Comparison of ENCODE assay signal across 29 mouse cellular contexts in the genomic region with DNA sequence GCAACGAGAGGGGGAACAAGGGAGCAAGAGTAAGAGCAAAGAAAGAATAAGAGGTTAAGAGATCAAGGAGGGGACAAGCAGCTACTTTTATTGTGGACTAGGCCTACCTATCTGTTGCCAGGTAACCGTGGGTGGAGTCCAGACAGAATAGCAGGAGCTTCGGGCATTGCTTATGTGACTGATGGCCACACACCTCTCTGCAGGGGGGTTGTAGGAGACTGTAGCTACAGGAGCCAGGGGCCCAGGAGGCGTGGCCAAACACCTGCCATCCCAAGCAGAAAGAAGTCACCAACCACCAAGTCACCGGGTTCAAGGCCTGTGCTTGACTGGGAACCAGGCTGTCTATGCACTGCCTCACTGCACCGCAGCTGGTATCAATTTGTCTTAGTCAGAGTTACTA.
DNase-seq lines count a peak whose midpoint lies in the region; ATAC-seq and TF ChIP-seq lines count a peak whose summit lies in the region.
"Had no signal": no experiment of that assay in that cellular context is flagged by ENCODE, and none has a peak within 500 bp of the region (broad histone marks: within the 10 kb centered on the region; RNA-seq: fewer than 3 reads in every experiment).

No protein-coding gene starts in this region.

- H3K9ac ChIP-seq in heart, adult 2 months (ENCODE audit: low read depth, low read length): no peak overlapping the region
- H3K9ac ChIP-seq in stomach, embryonic 14.5 days (replicated peaks; ENCODE audit: low read depth, low read length): no peak overlapping the region
- no peak overlapping the region for H3K9ac ChIP-seq in stomach, postnatal 0 days (ENCODE audit: low read length)
- H3K9ac ChIP-seq in forebrain, embryonic 11.5 days (ENCODE audit: low read length): no peak overlapping the region
- H3K9ac ChIP-seq: embryonic facial prominence, embryonic 15.5 days; heart, embryonic 12.5 days; intestine, embryonic 15.5 days; liver, embryonic 12.5 days; liver, postnatal 0 days; midbrain, embryonic 15.5 days; neural tube, embryonic 12.5 days had no signal

- no peak for TF ChIP-seq POLR2A in heart, adult 2 months (IDR thresholded peaks at IDR 0.05; ENCODE audit: insufficient read depth, low read depth, low read length)

- 63% methylated on average over 6 of the region's 6 CpGs for WGBS in heart, adult 2 months
- 65% methylated on average over 6 of the region's 6 CpGs for WGBS in stomach, embryonic 14.5 days
- WGBS in stomach, postnatal 0 days: 57% methylated on average over 6 of the region's 6 CpGs
- WGBS in forebrain, embryonic 11.5 days: 74% methylated on average over 6 of the region's 6 CpGs

- intact Hi-C loops in heart, adult 2 months (cut with DNase I): no loop called here

- no peaks in the 10 kb centered on the region for H3K27me3 ChIP-seq in heart, adult 2 months (ENCODE audit: control insufficient read depth, insufficient read depth, low read length)
- H3K27me3 ChIP-seq in stomach, embryonic 14.5 days (ENCODE audit: control insufficient read depth, insufficient read depth, low read length): no peaks in the 10 kb centered on the region
- H3K27me3 ChIP-seq in stomach, postnatal 0 days (ENCODE audit: control insufficient read depth, insufficient read depth, low read length): no peaks in the 10 kb centered on the region
- H3K27me3 ChIP-seq in forebrain, embryonic 11.5 days (ENCODE audit: control insufficient read depth, insufficient read depth, low read length): no peaks in the 10 kb centered on the region
- H3K27me3 ChIP-seq: embryonic facial prominence, embryonic 15.5 days; heart, embryonic 12.5 days; intestine, embryonic 15.5 days; liver, embryonic 12.5 days; midbrain, embryonic 15.5 days; neural tube, embryonic 12.5 days had no signal

- no peaks in the 10 kb centered on the region for H3K4me1 ChIP-seq in heart, adult 2 months (ENCODE audit: control insufficient read depth, insufficient read depth, low read length)
- no peaks in the 10 kb centered on the region for H3K4me1 ChIP-seq in stomach, embryonic 14.5 days (ENCODE audit: control insufficient read depth, insufficient read depth, low read length)
- no peaks in the 10 kb centered on the region for H3K4me1 ChIP-seq in stomach, postnatal 0 days (replicated peaks; ENCODE audit: control insufficient read depth, insufficient read depth)
- no peaks in the 10 kb centered on the region for H3K4me1 ChIP-seq in forebrain, embryonic 11.5 days (replicated peaks; ENCODE audit: control insufficient read depth, insufficient read depth, low read length)
- H3K4me1 ChIP-seq: embryonic facial prominence, embryonic 15.5 days; heart, embryonic 12.5 days; intestine, embryonic 15.5 days; liver, embryonic 12.5 days; midbrain, embryonic 15.5 days; neural tube, embryonic 12.5 days had no signal

- H3K4me2 ChIP-seq in stomach, embryonic 14.5 days (replicated peaks; ENCODE audit: low read depth, low read length): no peak overlapping the region
- no peak overlapping the region for H3K4me2 ChIP-seq in stomach, postnatal 0 days (replicated peaks; ENCODE audit: low read depth)
- H3K4me2 ChIP-seq in forebrain, embryonic 11.5 days (ENCODE audit: low read depth, low read length, severe bottlenecking): no peak overlapping the region
- H3K4me2 ChIP-seq: embryonic facial prominence, embryonic 15.5 days; heart, embryonic 12.5 days; intestine, embryonic 15.5 days; liver, embryonic 12.5 days; midbrain, embryonic 15.5 days; neural tube, embryonic 12.5 days had no signal

- H3K27ac ChIP-seq in heart, adult 2 months: no peak overlapping the region
- no peak overlapping the region for H3K27ac ChIP-seq in stomach, embryonic 14.5 days (ENCODE audit: low read length)
- H3K27ac ChIP-seq in stomach, postnatal 0 days (replicated peaks): no peak overlapping the region
- H3K27ac ChIP-seq in forebrain, embryonic 11.5 days (ENCODE audit: low read depth, low read length): no peak overlapping the region
- H3K27ac ChIP-seq: embryonic facial prominence, embryonic 15.5 days; intestine, embryonic 15.5 days; liver, embryonic 12.5 days; macrophage; midbrain, embryonic 15.5 days; neural tube, embryonic 12.5 days had no signal

- 0 out of 2 replicates have a peak, but pooled peaks have one; percentile 42 for ATAC-seq in stomach, embryonic 14.5 days (ENCODE audit: insufficient number of reproducible peaks, insufficient read depth, low FRiP score, low read depth)
- ATAC-seq in stomach, postnatal 0 days (ENCODE audit: low FRiP score, low TSS enrichment): no peak
- no peak for ATAC-seq in forebrain, embryonic 11.5 days (replicated peaks; ENCODE audit: low FRiP score)
- ATAC-seq: CD4-positive, CD25-positive, alpha-beta regulatory T cell, adult 4 months; forebrain, embryonic 14.5 days; hindbrain, embryonic 16.5 days; intestine, embryonic 15.5 days; liver, embryonic 12.5 days; liver, postnatal 0 days; midbrain, embryonic 15.5 days had no signal

- H3K4me3 ChIP-seq in heart, adult 2 months: no peak overlapping the region
- no peak overlapping the region for H3K4me3 ChIP-seq in stomach, embryonic 14.5 days (ENCODE audit: low read depth, low read length)
- no peak overlapping the region for H3K4me3 ChIP-seq in stomach, postnatal 0 days (ENCODE audit: low read depth, low read length)
- H3K4me3 ChIP-seq in forebrain, embryonic 11.5 days (ENCODE audit: low read depth, low read length): no peak overlapping the region
- H3K4me3 ChIP-seq: embryonic facial prominence, embryonic 15.5 days; heart, embryonic 12.5 days; intestine, embryonic 15.5 days; liver, embryonic 12.5 days; midbrain, embryonic 15.5 days; neural tube, embryonic 12.5 days had no signal

- no peaks in the 10 kb centered on the region for H3K79me2 ChIP-seq in heart, adult 2 months (replicated peaks; ENCODE audit: control insufficient read depth, insufficient read depth, low read length)

- TF ChIP-seq CTCF in heart, adult 2 months (IDR thresholded peaks at IDR 0.05): no peak
- TF ChIP-seq CTCF in stomach, postnatal 0 days (IDR thresholded peaks at IDR 0.05; ENCODE audit: low read depth): no peak

- peak; percentile 65 for DNase-seq in heart, adult 11 months
- no peak for DNase-seq in heart, adult 2 months
- no peak for DNase-seq in stomach, postnatal 0 days (ENCODE audit: low spot score)
- DNase-seq in R1 (ENCODE audit: low read depth, low spot score): peak; percentile 92
- DNase-seq in adipocyte (ENCODE audit: low spot score): no peak
- DNase-seq in forebrain, embryonic 11.5 days (ENCODE audit: low spot score): no peak
- no peak for DNase-seq in cerebellum, postnatal 4 days (ENCODE audit: low spot score in 2 of 2)
- DNase-seq: adrenal gland, postnatal 10 days; cerebellum, adult 8-10 months; cerebellum, postnatal 25 days; gastrocnemius, postnatal 25 days; heart, adult 18-20 months; kidney, adult 8-10 months; layer of hippocampus, postnatal 36 days; left cerebral cortex, postnatal 4 days; liver, postnatal 0 days; lung, postnatal 10 days; right cerebral cortex, postnatal 4 days had no signal

- no peaks in the 10 kb centered on the region for H3K36me3 ChIP-seq in heart, adult 2 months (ENCODE audit: control insufficient read depth, insufficient read depth, low read length)
- no peaks in the 10 kb centered on the region for H3K36me3 ChIP-seq in stomach, embryonic 14.5 days (ENCODE audit: control insufficient read depth, insufficient read depth, low read length)
- H3K36me3 ChIP-seq in stomach, postnatal 0 days (ENCODE audit: control insufficient read depth, insufficient read depth, low read length): no peaks in the 10 kb centered on the region
- no peaks in the 10 kb centered on the region for H3K36me3 ChIP-seq in forebrain, embryonic 11.5 days (ENCODE audit: control insufficient read depth, insufficient read depth, low read length)
- H3K36me3 ChIP-seq: embryonic facial prominence, embryonic 15.5 days; heart, embryonic 12.5 days; intestine, embryonic 15.5 days; liver, embryonic 12.5 days; midbrain, embryonic 15.5 days; neural tube, embryonic 12.5 days had no signal

- no peaks in the 10 kb centered on the region for H3K9me3 ChIP-seq in stomach, embryonic 14.5 days (ENCODE audit: control insufficient read depth, low read depth, low read length)
- no peaks in the 10 kb centered on the region for H3K9me3 ChIP-seq in stomach, postnatal 0 days (ENCODE audit: control insufficient read depth, low read length)
- no peaks in the 10 kb centered on the region for H3K9me3 ChIP-seq in forebrain, embryonic 11.5 days (ENCODE audit: control insufficient read depth, low read length)
- H3K9me3 ChIP-seq: embryonic facial prominence, embryonic 15.5 days; heart, embryonic 12.5 days; intestine, embryonic 15.5 days; liver, embryonic 12.5 days; midbrain, embryonic 15.5 days; neural tube, embryonic 12.5 days had no signal

- TF ChIP-seq EP300 in heart, adult 2 months (IDR thresholded peaks at IDR 0.05; ENCODE audit: insufficient read depth, low read depth, low read length): no peak
- no peak for TF ChIP-seq EP300 in stomach, postnatal 0 days (optimal IDR thresholded peaks at IDR 0.05)

Comparison
In these comparisons a context has a peak if more than half of its experiments do, and no peak if none do; other contexts are left out.
1. DNase-seq: peak in heart, adult 11 months (single experiment) and R1 (single experiment); none in heart, adult 2 months (0 of 2), stomach, postnatal 0 days (single experiment), adipocyte (single experiment), forebrain, embryonic 11.5 days (single experiment) and cerebellum, postnatal 4 days (0 of 2).